Mouse (Mus musculus): ENCODE measurements around the gene H2afv.

H2afv gene

DNA sequence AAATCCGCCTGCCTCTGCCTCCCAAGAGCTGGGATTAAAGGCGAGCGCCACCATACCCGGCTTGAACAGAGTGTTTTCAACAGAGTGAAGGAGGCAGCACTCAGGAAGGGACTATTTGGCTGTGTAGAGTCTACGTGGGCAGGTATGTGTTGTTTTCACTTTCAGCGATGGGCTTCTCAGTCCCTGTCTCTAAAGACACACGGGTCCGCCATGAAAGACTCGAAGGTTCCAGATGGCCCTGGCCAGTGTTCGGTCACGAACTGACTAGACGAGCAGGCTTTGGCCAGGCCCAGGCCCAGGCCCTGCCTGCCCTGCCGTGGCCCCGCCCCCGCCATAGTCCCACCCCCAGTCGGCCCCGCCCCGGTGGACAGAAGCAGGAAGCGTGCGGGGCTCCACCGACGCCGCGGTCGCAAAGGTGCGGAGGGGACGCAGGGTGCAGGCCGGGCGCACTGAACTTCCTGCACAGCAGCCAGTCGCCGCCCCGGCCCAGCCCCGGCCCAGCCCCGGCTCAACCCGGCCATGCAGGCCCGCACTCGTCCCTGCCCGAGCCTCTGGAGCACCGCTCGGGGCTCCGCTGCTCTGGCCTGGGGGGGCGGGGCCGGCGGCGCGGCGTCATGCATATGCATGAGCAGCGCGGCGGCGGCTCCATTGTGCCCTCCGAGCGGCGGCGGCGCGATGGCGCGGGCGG, 55.4 kb downstream of the H2afv start, which contains the start of gene Zmiz2:
Zmiz2 (plus strand) TSS at position 349 of the 688 bp plus-strand sequence.
- 4% methylated on average over 59 of the region's 60 CpGs for WGBS

GRCm38 (mm10) chr11:6388126-6388725, 56.0 kb downstream of the H2afv start:
- WGBS: 89% methylated on average over 6 of the region's 6 CpGs

DNA sequence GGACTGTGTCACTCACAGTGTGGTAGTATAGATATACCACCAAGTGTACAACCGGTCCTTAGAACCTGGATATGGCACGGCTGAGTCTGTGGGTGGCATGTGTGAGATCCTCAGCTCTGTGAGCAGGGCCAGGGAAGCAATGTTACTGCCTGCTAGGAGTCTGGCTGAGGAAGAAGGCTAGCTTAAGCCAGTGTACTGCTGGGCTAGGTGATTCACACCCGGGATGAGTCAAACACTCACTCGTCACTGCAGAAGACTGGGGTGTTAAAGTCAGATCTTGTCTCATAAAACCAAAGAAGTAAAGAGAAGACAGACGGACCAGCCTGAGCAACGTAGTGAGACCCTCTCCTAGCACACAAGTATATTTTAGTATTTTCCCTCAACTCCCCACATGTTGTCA, 63.3 kb downstream of the H2afv start:
- WGBS: 62% methylated on average over 6 of the region's 6 CpGs
